Mouse (Mus musculus): ENCODE data around the gene Plscr3.
A peak's percentile ranks its signal among the peaks of the same experiment; 100 is the strongest.

The Plscr3 gene

DNA sequence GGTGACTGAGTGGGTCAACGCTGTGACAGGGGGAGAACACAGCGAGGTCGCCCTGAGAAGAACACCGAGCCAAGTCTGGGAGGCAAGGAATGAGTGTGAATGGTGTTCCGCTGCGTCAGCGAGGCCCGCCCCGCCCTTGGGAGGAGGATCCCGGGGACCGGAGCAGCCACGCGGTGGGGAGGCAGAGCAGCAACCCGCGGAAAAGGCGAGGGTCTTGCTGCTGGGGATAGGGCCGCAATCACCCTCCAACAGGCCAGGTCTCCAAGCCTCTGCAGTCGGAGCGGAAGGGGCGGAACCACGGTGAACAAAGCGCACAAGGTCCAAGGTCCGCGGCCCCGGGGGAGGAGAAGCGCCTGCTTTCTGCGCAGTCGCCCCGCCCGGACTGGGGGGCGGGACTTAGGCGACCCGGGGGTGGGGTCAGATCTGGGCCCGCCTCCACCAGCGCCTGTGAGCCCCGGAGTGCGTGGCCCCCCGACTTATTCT lies at the start of gene Plscr3:
Gene Plscr3 (plus strand): TSS at position 179 of the 483 bp plus-strand sequence.
- peak; percentile 89 for DNase-seq (ENCODE audit: low read depth, low spot score)

DNA sequence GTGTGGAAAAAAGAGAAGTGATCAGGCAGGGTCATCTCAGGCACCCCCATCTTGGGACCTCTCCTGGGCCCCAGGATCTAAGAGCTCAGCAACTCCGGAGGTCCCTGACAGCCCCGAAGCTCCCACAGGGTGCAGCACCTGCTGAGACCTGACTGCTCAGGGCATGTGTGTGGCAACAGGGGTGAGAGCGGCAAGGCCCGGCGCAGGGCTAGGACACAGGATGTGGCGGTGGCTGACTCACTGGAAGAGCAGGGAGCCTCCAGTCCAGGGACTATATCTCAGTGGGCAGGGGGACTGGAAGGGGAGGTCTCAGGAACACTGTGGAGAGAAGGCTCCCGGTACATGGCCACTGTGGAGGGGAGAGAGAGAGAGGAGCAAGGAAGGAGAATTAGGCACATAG lies 48.3 kb upstream of the Plscr3 start:
- DNase-seq (ENCODE audit: low read depth, low spot score): no peak

DNA sequence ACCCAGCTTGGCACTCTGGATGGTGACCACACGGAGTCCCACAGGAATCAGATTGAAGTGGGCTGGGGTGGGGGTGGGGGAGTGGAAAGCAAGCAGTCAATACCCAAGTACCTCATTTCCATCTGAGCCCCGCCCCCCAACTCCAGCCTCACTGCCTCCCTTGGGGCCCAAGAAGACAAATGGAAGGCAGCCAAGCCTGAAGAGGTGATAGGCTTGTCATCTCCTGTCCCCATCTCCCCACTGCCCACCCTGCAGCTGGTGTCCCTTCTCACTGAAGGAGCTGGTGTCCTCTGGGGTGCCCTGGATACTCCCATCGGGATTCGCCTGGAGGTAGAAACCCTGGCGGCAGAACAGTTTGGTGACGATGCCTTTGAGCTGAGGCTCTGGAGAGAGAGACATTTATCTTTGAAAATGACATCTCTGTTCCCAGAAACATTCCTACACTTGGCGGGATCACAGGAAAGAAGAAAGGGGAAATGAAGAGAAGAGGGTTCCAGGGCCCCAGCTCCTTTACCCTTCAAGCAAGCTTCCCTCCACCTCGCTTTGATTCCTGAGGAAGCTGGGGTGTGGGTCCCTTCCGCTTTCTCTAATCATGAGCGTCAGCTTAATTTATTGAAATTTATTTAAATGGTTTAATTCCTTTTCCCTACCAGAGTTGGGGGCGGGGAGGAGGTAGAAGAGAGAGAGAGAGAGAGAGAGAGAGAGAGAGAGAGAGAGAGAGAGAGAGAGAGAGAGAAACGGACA lies 46.6 kb upstream of the Plscr3 start:
- no peak for DNase-seq (ENCODE audit: low read depth, low spot score)

DNA sequence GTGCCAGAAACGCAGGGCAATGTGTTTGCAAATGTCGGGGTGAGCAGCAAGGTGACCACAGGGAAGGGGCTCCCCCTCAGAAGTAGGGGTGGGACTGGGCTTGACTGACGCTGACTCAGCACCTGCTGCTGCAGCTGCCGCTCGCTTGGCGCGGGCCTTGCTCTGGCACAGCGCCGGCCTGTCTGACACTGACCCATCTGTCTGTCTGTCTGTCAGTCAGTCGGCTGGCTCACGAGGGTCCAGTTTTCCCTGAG lies 46.1 kb upstream of the Plscr3 start:
- peak; percentile 36 for DNase-seq (ENCODE audit: low read depth, low spot score)

GRCm38 (mm10) chr11:69800392-69801197 lies 45.6 kb upstream of the Plscr3 start:
- DNase-seq (ENCODE audit: low read depth, low spot score): peak; percentile 27

GRCm38 (mm10) chr11:69801379-69801977 lies 44.7 kb upstream of the Plscr3 start, which contains the start of gene Fgf11:
TSS of gene Fgf11 (minus strand) at chr11:69801857.
- DNase-seq (ENCODE audit: low read depth, low spot score): peak; percentile 28

GRCm38 (mm10) chr11:69802648-69803105 lies 43.5 kb upstream of the Plscr3 start:
- peak; percentile 82 for DNase-seq (ENCODE audit: low read depth, low spot score)

GRCm38 (mm10) chr11:69803328-69803727 lies 42.8 kb upstream of the Plscr3 start:
- DNase-seq (ENCODE audit: low read depth, low spot score): no peak

DNA sequence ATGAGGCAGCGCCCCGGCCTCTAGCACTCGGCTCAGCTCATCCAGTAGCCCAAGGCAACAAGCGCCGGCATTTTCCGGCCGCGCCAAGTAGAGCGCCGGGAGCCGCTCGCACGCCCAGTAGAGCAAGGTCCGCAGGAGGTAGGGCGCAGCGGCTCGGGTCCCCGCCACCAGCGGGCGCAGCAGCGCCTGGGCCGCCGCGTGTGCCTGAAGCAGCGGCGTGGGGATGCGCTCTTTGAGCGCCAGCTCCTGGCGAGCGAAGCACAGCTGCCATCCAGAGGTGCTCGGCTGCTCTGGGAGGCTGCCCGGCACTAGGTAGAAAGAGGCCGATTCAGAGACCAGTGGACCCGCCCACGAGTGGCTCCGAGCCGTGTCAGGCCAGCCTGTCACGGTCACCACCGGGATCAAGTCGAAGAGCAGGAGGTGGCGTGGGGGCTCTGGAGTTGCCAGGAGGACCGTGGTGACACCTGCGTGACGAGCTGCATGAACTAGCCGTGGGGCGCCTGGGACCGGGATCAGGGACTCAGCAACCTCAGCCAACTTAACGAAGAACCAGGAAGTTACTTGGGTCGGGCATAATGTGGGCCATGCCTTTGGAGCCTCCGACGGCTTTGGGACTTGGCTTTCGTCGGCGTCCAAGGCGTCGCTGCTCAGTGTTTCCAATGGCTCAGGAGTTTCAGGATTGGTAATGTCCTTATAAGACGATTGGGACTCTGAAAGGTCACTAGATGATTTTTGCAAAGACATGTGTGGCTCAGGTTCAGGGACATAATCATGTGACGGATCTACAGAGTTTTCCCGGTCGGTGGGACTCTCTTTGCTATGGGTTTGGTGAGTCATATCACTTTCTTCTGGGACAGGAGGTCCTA lies 42.2 kb upstream of the Plscr3 start:
- peak; percentile 85 for DNase-seq (ENCODE audit: low read depth, low spot score)

DNA sequence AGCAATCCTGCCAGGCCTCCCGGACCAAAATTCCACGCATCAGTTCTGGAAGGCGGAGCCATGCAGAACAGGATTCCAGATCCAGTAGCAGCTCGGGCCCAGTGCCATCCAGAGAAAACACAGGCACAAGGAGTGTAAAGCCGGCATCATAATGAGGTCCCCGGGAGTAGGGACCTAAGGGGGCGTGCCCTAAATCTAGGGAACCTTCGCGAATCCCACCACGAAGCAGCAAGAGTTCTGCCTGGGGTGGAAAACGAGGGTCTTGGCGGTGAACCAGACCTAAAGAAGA lies 41.6 kb upstream of the Plscr3 start:
- no peak for DNase-seq (ENCODE audit: low read depth, low spot score)

DNA sequence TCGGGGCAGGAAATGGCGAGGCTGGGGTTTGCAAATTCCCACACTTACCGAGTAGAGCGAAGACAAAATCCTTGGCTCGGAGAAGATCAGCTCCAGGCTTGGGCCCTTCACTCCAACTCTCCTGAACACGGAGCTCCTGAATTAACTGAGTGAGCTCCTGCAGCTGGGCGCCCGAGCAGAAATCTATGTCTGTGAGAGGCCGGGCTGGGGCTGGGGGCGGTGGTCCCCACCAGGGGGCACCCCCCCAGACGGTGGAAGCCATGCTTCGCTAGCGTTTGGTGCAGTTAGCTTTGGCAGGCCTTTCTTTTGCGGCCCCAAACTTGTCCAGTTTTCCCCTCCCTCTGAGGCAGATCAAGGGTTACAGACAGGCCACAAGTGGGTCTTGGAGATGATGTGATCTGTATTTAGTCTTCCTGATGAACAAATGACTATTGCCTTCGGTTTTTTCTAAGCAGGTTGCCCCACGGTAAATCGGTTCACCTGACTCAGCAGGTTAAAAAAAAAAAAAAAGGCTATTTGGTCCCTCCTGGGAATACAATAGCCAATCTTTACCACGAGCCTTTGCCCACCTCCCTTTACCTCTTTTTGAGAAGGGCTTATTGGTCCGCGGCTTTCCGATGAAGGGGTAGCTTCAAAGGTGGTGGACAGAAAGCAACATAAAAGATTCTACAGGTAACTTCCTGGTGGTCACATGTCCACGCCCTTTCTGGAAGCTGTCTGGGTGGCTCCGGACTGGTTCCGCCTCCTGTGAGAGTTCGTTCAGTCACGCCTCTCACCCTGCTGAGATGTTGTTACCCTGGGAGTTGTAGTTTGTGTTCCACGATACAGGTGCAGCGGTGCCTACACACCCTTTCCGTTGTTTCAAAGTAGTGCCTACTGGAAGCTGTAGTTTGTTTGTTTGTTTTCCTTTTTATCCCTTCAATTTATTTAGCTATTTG lies 40.9 kb upstream of the Plscr3 start, which contains the start of gene Tmem102:
Gene Tmem102 (minus strand): TSS at position 653 of the 938 bp plus-strand sequence.
- no peak for DNase-seq (ENCODE audit: low read depth, low spot score)

DNA sequence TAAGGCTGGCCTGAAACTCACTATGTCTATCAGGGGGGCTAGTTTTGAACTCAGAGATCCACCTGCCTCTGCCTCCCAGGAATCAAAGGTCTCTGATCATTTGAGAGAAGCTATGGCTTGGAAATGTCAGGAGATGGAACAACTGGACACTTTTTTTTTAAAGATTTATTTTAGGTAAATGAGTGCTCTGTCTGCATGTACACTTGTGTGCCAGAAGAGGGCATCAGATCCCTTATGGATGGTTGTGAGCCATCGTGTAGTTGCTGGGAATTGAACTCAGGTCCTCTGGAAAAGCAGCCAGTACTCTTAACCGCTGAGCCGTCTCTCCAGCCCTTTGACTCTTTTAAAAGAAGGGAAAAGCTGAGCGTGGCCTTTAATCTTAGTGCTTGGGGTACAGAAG lies 39.8 kb upstream of the Plscr3 start:
- no peak for DNase-seq (ENCODE audit: low read depth, low spot score)

GRCm38 (mm10) chr11:69807641-69808040 lies 38.5 kb upstream of the Plscr3 start:
- no peak for DNase-seq (ENCODE audit: low read depth, low spot score)

DNA sequence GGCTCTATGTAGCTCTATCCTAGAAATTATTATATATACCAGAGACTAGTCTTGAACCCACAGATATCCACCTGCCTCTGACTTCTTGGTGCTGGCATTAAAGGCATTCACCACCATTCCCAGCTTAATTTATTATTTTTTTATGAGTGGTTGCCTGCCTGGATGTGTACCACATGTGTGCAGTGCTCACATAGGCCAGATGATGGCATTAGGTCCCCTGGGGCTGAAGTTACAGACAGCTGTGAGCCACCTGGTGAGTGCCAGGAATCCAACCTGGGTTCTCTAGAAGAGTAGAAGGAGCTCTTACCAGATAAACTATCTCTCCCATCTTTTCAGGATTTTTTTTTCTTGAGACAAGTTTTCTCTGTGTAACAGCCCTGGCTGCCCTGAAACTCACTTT lies 35.9 kb upstream of the Plscr3 start:
- DNase-seq (ENCODE audit: low read depth, low spot score): no peak

DNA sequence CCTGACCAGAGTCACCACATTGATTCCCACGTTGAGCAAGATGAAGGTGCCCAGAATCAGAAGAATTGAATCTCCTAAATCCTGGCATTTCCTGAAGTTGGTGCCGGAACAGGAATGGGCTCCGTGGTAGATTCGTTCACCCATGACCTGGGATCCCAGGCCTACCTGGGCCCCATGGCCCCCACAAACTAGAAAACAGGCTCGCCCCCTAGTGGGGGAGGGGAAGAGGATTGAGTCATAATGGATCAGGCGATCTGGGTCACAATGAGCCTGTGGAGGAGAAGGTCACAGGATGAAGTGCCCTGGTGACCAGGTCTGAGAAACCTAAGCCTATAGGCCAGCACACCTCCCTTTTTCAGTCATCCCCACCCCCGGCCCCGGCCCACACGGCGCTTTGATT lies 31.0 kb upstream of the Plscr3 start, which contains the start of gene Gm39566:
Gene Gm39566 (minus strand): TSS at position 144 of the 400 bp plus-strand sequence.
- DNase-seq (ENCODE audit: low read depth, low spot score): no peak

GRCm38 (mm10) chr11:69816520-69816919 lies 29.7 kb upstream of the Plscr3 start:
- DNase-seq (ENCODE audit: low read depth, low spot score): no peak

DNA sequence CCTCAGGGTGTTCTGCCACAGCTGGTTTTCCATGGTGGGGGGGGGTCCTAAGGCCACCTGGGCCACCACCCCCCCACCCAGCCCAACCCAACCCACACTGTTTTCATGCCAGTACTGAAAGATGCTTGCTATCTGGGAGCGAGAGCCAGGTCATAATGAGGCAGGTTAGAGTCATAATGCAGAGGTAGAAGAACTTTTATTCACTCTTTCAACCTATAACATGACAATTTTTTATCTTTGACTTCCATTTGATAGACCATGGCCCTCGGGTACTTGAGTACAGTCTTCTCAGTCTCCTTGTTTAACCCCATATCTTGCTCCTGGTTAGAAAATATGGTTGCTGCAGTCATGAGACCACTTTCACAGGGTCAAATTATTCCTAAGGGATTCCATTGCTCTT lies 27.8 kb upstream of the Plscr3 start, which contains the start of gene Spem2:
Gene Spem2 (minus strand): TSS at position 101 of the 400 bp plus-strand sequence.
- DNase-seq (ENCODE audit: low read depth, low spot score): no peak

- no peak for DNase-seq (ENCODE audit: low read depth, low spot score)
These were observed 27.3 kb upstream of the Plscr3 start for GRCm38 (mm10) chr11:69818871-69819270.

GRCm38 (mm10) chr11:69822080-69822479 lies 24.1 kb upstream of the Plscr3 start, which contains the start of gene Spem1:
TSS of gene Spem1 (minus strand) at chr11:69822180.
- no peak for DNase-seq (ENCODE audit: low read depth, low spot score)

DNA sequence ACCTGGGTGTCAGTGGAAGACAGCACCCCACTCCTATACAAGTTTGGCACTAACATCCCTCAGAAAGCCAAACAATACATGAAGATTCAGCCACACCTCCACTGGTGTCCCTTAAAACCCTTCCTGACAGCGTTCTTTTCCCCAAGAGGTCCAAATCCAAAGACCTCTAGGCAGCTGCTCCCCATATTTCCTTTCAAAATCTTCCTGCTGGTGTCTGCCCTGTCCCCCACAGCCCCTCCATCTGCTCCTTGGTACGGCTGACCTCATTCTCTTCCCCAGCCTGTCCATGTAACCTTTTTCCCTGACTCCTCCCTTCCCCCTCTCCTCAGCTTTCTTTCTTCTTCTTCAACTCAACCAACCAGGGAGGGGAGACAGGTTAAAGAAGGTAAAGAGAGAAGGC lies 22.7 kb upstream of the Plscr3 start:
- DNase-seq (ENCODE audit: low read depth, low spot score): no peak

All from CD4-positive, CD25-positive, alpha-beta regulatory T cell, adult 2 months (primary cell).